Mouse (Mus musculus) testis, adult 2 months (tissue): Measurements from ENCODE around the gene Pnpla5.

Source experiments
- CTCF ChIP-seq: fragments of 200-500 bp; IDR thresholded peaks from 2 replicates; pipeline ENCODE4 v1.5.1; 2012; ENCODE audit warnings: low read depth, mild to moderate bottlenecking, inconsistent platforms, low read length, moderate library complexity; ENCODE audit not compliant: control insufficient read depth, insufficient read depth, insufficient replicate concordance
- POLR2A ChIP-seq: fragments of 200-500 bp; IDR thresholded peaks from 2 replicates; pipeline ENCODE4 v1.6.1; 2012; ENCODE audit warnings: low read depth, mild to moderate bottlenecking, inconsistent platforms, low read length, moderate library complexity; ENCODE audit not compliant: control insufficient read depth

GRCm38 (mm10) chr15:84116466-84116865, 6.5 kb downstream of the Pnpla5 start:
- TF ChIP-seq CTCF (no peak), POLR2A (no peak)
